19 mouse cellular contexts compared by ENCODE assay signal in the genomic region with DNA sequence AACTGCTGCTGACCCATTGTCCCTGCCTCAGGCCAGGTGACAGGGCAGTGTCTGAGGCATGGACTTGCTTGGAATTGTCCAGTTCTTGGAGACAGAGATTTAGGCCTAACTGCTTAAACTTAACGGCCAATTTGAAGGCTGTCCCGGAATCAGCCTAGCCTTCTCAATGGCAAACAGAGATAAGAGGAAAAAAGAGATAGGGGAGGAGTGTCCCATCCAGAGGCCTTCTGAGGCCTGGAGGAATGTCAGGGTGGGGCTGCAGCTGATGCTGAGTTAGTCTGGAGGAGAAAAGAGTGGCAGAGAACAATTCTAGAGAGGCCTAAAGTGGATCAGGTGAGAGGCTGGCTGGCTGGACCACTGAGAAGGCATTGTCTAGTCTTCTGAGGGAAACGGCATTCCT. TPM values are rescaled to one million over a fixed set of nuclear protein-coding genes. Genes with fewer than 3 reads are reported as not detected.
A peak's percentile ranks its signal among the peaks of the same experiment; 100 is the strongest.
DNase-seq lines count a peak whose midpoint lies in the region; ATAC-seq and TF ChIP-seq lines count a peak whose summit lies in the region.
"Had no signal": no experiment of that assay in that cellular context is flagged by ENCODE, and none has a peak within 500 bp of the region (broad histone marks: within the 10 kb centered on the region; RNA-seq: fewer than 3 reads in every experiment).

No protein-coding gene starts in this region.

- intact Hi-C loops in left cerebral cortex, adult 2 months (cut with DNase I), result loop anchor here (10.0 kb wide), 1 partner anchor 953 kb away; the partner anchor contains the start of gene Gria2
- intact Hi-C loops in left cerebral cortex, postnatal 36 days (cut with DNase I), result loop anchor here (10.0 kb wide), 1 partner anchor 953 kb away; the partner anchor contains the start of gene Gria2

- no peak overlapping the region for H3K4me2 ChIP-seq in intestine, embryonic 14.5 days (ENCODE audit: low read length)
- H3K4me2 ChIP-seq in liver, embryonic 15.5 days, result no peak overlapping the region
- H3K4me2 ChIP-seq in neural tube, embryonic 15.5 days, result no peak overlapping the region
- H3K4me2 ChIP-seq: limb, embryonic 13.5 days had no signal

- peaks cover 0 to 22% of the 10 kb centered on the region in 2 experiments; a peak in 2 of 4 replicates for H3K36me3 ChIP-seq in MEL (ENCODE audit: control insufficient read depth in 1 of 2, insufficient read depth in 2 of 2, low read length in 2 of 2)
- no peaks in the 10 kb centered on the region for H3K36me3 ChIP-seq in intestine, embryonic 14.5 days (ENCODE audit: control insufficient read depth, insufficient read depth, low read length)
- H3K36me3 ChIP-seq in liver, embryonic 15.5 days (replicated peaks), result no peaks in the 10 kb centered on the region
- H3K36me3 ChIP-seq in neural tube, embryonic 15.5 days, result no peaks in the 10 kb centered on the region
- H3K36me3 ChIP-seq: hindbrain, embryonic 10.5 days; limb, embryonic 13.5 days had no signal

- TF ChIP-seq CTCF in left cerebral cortex, adult 2 months (IDR thresholded peaks at IDR 0.05), result no peak
- TF ChIP-seq CTCF in MEL (IDR thresholded peaks at IDR 0.05 in 2 of 3, conservative IDR thresholded peaks at IDR 0.05 in 1 of 3; ENCODE audit: control insufficient read depth in 1 of 3, insufficient read depth in 1 of 3, low read depth in 2 of 3, low read length in 3 of 3, poor library complexity in 1 of 3, severe bottlenecking in 1 of 3), result no peak

- no peak overlapping the region for H3K9ac ChIP-seq in MEL (ENCODE audit: control insufficient read depth, low read depth, low read length, poor library complexity, severe bottlenecking)
- no peak overlapping the region for H3K9ac ChIP-seq in intestine, embryonic 14.5 days (ENCODE audit: low read length)
- no peak overlapping the region for H3K9ac ChIP-seq in liver, embryonic 15.5 days
- H3K9ac ChIP-seq in neural tube, embryonic 15.5 days (replicated peaks), result no peak overlapping the region
- H3K9ac ChIP-seq: limb, embryonic 13.5 days had no signal

- H3K9me3 ChIP-seq in MEL (replicated peaks; ENCODE audit: insufficient read depth, low read length), result no peaks in the 10 kb centered on the region
- no peaks in the 10 kb centered on the region for H3K9me3 ChIP-seq in intestine, embryonic 14.5 days (ENCODE audit: control insufficient read depth, low read length)
- H3K9me3 ChIP-seq in liver, embryonic 15.5 days (replicated peaks), result no peaks in the 10 kb centered on the region
- no peaks in the 10 kb centered on the region for H3K9me3 ChIP-seq in neural tube, embryonic 15.5 days (replicated peaks)
- H3K9me3 ChIP-seq: hindbrain, embryonic 10.5 days; limb, embryonic 13.5 days; megakaryocyte, embryonic 14.5 days had no signal

- H3K27me3 ChIP-seq in MEL (ENCODE audit: control insufficient read depth in 1 of 2, insufficient read depth in 2 of 2, low read length in 2 of 2), result no peaks in the 10 kb centered on the region
- H3K27me3 ChIP-seq in intestine, embryonic 14.5 days (replicated peaks; ENCODE audit: control insufficient read depth, insufficient read depth, low read length), result no peaks in the 10 kb centered on the region
- no peaks in the 10 kb centered on the region for H3K27me3 ChIP-seq in liver, embryonic 15.5 days
- H3K27me3 ChIP-seq in neural tube, embryonic 15.5 days (replicated peaks), result 0 out of 2 replicates have a peak, but pooled peaks cover 2% of the 10 kb centered on the region
- H3K27me3 ChIP-seq: limb, embryonic 13.5 days had no signal

- no peak for DNase-seq in left cerebral cortex, adult 2 months (ENCODE audit: extremely low spot score in 1 of 2, low spot score in 2 of 2)
- DNase-seq in left cerebral cortex, postnatal 36 days (ENCODE audit: low spot score in 2 of 2), result no peak
- DNase-seq in MEL (ENCODE audit: low read depth, low spot score), result peak; percentile 34
- no peak for DNase-seq in intestine, embryonic 14.5 days (ENCODE audit: low spot score)
- no peak for DNase-seq in spleen, postnatal 14 days (ENCODE audit: low spot score in 2 of 2)
- DNase-seq: adrenal gland, postnatal 14 days; cerebellum, postnatal 10 days; kidney, postnatal 10 days; right cerebral cortex, postnatal 25 days; thymus, adult 18-20 months had no signal

- WGBS in intestine, embryonic 14.5 days, result 56% methylated on average over 3 of the region's 3 CpGs
- WGBS in liver, embryonic 15.5 days (ENCODE audit: insufficient replicate concordance), result 27% methylated on average over 3 of the region's 3 CpGs
- 89% methylated on average over 3 of the region's 3 CpGs for WGBS in neural tube, embryonic 15.5 days

- no peak overlapping the region for H3K4me3 ChIP-seq in left cerebral cortex, adult 2 months
- no peak overlapping the region for H3K4me3 ChIP-seq in MEL (ENCODE audit: control insufficient read depth in 1 of 2, insufficient read depth in 1 of 2, low read depth in 2 of 2, low read length in 2 of 2)
- no peak overlapping the region for H3K4me3 ChIP-seq in intestine, embryonic 14.5 days (ENCODE audit: low read depth, low read length)
- no peak overlapping the region for H3K4me3 ChIP-seq in liver, embryonic 15.5 days (replicated peaks)
- no peak overlapping the region for H3K4me3 ChIP-seq in neural tube, embryonic 15.5 days (replicated peaks)
- H3K4me3 ChIP-seq: hindbrain, embryonic 10.5 days; limb, embryonic 13.5 days had no signal

- peak overlapping the region; percentile 12; the same call in 1 of the 2 replicates for H3K27ac ChIP-seq in left cerebral cortex, adult 2 months
- no peak overlapping the region for H3K27ac ChIP-seq in MEL (ENCODE audit: control insufficient read depth, low read depth, low read length)
- no peak overlapping the region for H3K27ac ChIP-seq in intestine, embryonic 14.5 days (ENCODE audit: low read depth)
- H3K27ac ChIP-seq in liver, embryonic 15.5 days (replicated peaks), result no peak overlapping the region
- no peak overlapping the region for H3K27ac ChIP-seq in neural tube, embryonic 15.5 days (replicated peaks)
- H3K27ac ChIP-seq: hindbrain, embryonic 10.5 days; limb, embryonic 13.5 days had no signal

- 0 out of 2 replicates have a peak, but pooled peaks have one; percentile 18 for ATAC-seq in intestine, embryonic 14.5 days (replicated peaks; ENCODE audit: low FRiP score, low TSS enrichment, low read depth)
- peak; percentile 52 for ATAC-seq in liver, embryonic 15.5 days (ENCODE audit: insufficient read depth)
- no peak for ATAC-seq in neural tube, embryonic 15.5 days (ENCODE audit: low FRiP score)
- no peak for ATAC-seq in erythroid progenitor cell, adult 5-6 weeks (replicated peaks; ENCODE audit: low FRiP score, poor library complexity, severe bottlenecking)
- ATAC-seq: activated CD4-positive, CD25-positive, alpha-beta regulatory T cell, adult 4 months; forebrain, embryonic 14.5 days; inflammation-experienced regulatory T-cells, adult 6 months had no signal

- TF ChIP-seq RAD21 in MEL (IDR thresholded peaks at IDR 0.05; ENCODE audit: low read depth, low read length), result no peak

- peak; percentile 44 to 67; a peak in 3 of 4 replicates for TF ChIP-seq EP300 in MEL (IDR thresholded peaks at IDR 0.05; ENCODE audit: low read depth in 1 of 2, low read length in 2 of 2)

- H3K79me2 ChIP-seq in MEL (ENCODE audit: control insufficient read depth, insufficient read depth, low read length, poor library complexity), result no peaks in the 10 kb centered on the region

- no peak for TF ChIP-seq POLR2A in MEL (IDR thresholded peaks at IDR 0.05; ENCODE audit: control insufficient read depth in 1 of 2, insufficient read depth in 1 of 2, low read depth in 1 of 2, low read length in 2 of 2, poor library complexity in 1 of 2)

- peaks cover 3 to 39% of the 10 kb centered on the region in 2 experiments for H3K4me1 ChIP-seq in MEL (ENCODE audit: control insufficient read depth in 1 of 2, insufficient read depth in 2 of 2, low read length in 2 of 2)
- H3K4me1 ChIP-seq in intestine, embryonic 14.5 days (replicated peaks; ENCODE audit: control insufficient read depth, insufficient read depth, low read length), result no peaks in the 10 kb centered on the region; the same call in 1 of the 2 replicates
- H3K4me1 ChIP-seq in liver, embryonic 15.5 days (replicated peaks), result peaks cover 22% of the 10 kb centered on the region
- H3K4me1 ChIP-seq in neural tube, embryonic 15.5 days, result no peaks in the 10 kb centered on the region
- H3K4me1 ChIP-seq: limb, embryonic 13.5 days had no signal

TF ChIP-seq in MEL, 35 proteins besides CTCF, POLR2A, EP300 and RAD21 (continues in another document):
- no peak for TF ChIP-seq E2F4 (IDR thresholded peaks at IDR 0.05; ENCODE audit: borderline replicate concordance, low read depth, low read length)
- TF ChIP-seq MAFK (IDR thresholded peaks at IDR 0.05; ENCODE audit: borderline replicate concordance, low read depth, low read length), result no peak
- no peak for TF ChIP-seq MAX (IDR thresholded peaks at IDR 0.05; ENCODE audit: low read length)
- TF ChIP-seq MEF2A (IDR thresholded peaks at IDR 0.05; ENCODE audit: extremely low read depth, insufficient replicate concordance, low read depth, low read length, poor library complexity, severe bottlenecking), result no peak

RNA-seq across cellular contexts. Expression of gene Tmem144, which starts 0.5 kb away (rescaled TPM):
- total RNA-seq in left cerebral cortex, adult 2 months (2021), result 10 to 100 TPM; 10.5 to 12.0 TPM
- 10 to 100 TPM; 10.6 to 12.4 TPM for total RNA-seq in left cerebral cortex, postnatal 36 days (2021)
- total RNA-seq in MEL (2012; rRNA removed), result 0.04 and 0.07 TPM in 2 replicates
- polyA plus RNA-seq in MEL (2012; ENCODE audit: insufficient read depth in 1 of 2, insufficient read length in 2 of 2, low read depth in 1 of 2, low replicate concordance in 2 of 2, missing spikeins in 1 of 2), result under 1 TPM in 1 of 2 experiments, not detected in 1; 0.25 TPM
- 4.7 and 5.5 TPM in 2 replicates for polyA plus RNA-seq in intestine, embryonic 14.5 days (2014; fragmentation: Nextera tagmentation; extraction: Ambion mirVana)
- 2.1 TPM in 2 replicates for polyA plus RNA-seq in liver, embryonic 15.5 days (2015; fragmentation: Nextera tagmentation; extraction: Ambion mirVana)
- 1.5 and 1.7 TPM in 2 replicates for polyA plus RNA-seq in neural tube, embryonic 15.5 days (2015; fragmentation: Nextera tagmentation; extraction: Ambion mirVana)
- total RNA-seq in erythroid progenitor cell, adult 5-6 weeks (2015; ENCODE audit: low replicate concordance), result 1.1 TPM in 1 of 2 replicates, not detected in the other
- total RNA-seq in erythroid progenitor cell, adult 5-6 weeks (2017; ENCODE audit: low replicate concordance), result not detected in 2 replicates
- polyA plus RNA-seq: activated CD4-positive, CD25-positive, alpha-beta regulatory T cell, adult 4 months had no signal

RNA-seq across cellular contexts. Expression of gene Fam198b, which starts 32.2 kb away (rescaled TPM):
- 1 to 10 TPM; 7.3 to 8.5 TPM for total RNA-seq in left cerebral cortex, adult 2 months (2021)
- total RNA-seq in left cerebral cortex, postnatal 36 days (2021), result 10 to 100 TPM in 1 of 2 experiments, 1 to 10 TPM in 1; 7.4 to 11.2 TPM
- total RNA-seq in MEL (2012; rRNA removed), result 1.5 and 4.9 TPM in 2 replicates
- polyA plus RNA-seq in MEL (2012; ENCODE audit: insufficient read depth in 1 of 2, insufficient read length in 2 of 2, low read depth in 1 of 2, low replicate concordance in 2 of 2, missing spikeins in 1 of 2), result 1 to 10 TPM in 1 of 2 experiments, not detected in 1; 3.1 TPM
- polyA plus RNA-seq in intestine, embryonic 14.5 days (2014; fragmentation: Nextera tagmentation; extraction: Ambion mirVana), result 9.1 and 10.8 TPM in 2 replicates
- 1.0 and 1.2 TPM in 2 replicates for polyA plus RNA-seq in liver, embryonic 15.5 days (2015; fragmentation: Nextera tagmentation; extraction: Ambion mirVana)
- polyA plus RNA-seq in neural tube, embryonic 15.5 days (2015; fragmentation: Nextera tagmentation; extraction: Ambion mirVana), result 5.2 and 8.9 TPM in 2 replicates
- total RNA-seq in erythroid progenitor cell, adult 5-6 weeks (2015; ENCODE audit: low replicate concordance), result not detected in 2 replicates
- not detected in 2 replicates for total RNA-seq in erythroid progenitor cell, adult 5-6 weeks (2017; ENCODE audit: low replicate concordance)

Comparison
In these comparisons a context has a peak if more than half of its experiments do, and no peak if none do; other contexts are left out.
1. ATAC-seq: peak in intestine, embryonic 14.5 days (single experiment) and liver, embryonic 15.5 days (single experiment); none in neural tube, embryonic 15.5 days (single experiment) and erythroid progenitor cell, adult 5-6 weeks (single experiment).
2. RNA of gene Tmem144, which starts 0.5 kb away (total RNA-seq): 10.6 to 12.4 TPM in left cerebral cortex, postnatal 36 days and 10.5 to 12.0 TPM in left cerebral cortex, adult 2 months; 0.04 to 0.07 TPM in MEL and 1.1 TPM in erythroid progenitor cell, adult 5-6 weeks; every median in the first group is over 4 times any median in the second.